Mouse (Mus musculus): ENCODE results near the gene Fads2. TPM values are rescaled to one million over a fixed set of nuclear protein-coding genes. Genes with fewer than 3 reads are reported as not detected.

The Fads2 gene
- polyA plus RNA-seq, 1 experiment from 2014 or later, result 165 TPM

DNA sequence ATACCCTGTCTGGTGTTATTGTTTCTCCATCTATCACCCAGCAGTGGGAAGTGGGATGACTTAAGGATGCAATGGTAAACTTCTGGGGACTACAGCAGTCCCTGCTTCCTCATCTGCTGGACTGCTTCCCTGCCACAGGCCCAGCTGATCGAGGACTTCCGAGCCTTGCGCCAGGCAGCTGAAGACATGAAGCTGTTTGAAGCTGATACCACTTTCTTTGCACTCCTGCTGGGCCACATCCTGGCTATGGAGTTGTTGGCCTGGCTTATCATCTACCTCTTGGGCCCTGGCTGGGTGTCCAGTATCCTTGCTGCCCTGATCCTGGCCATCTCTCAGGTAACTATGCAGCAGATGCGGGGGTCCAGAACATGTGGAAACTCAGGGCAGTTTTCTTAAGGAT, 48.8 kb downstream of the Fads2 start:
- no peaks in the 10 kb centered on the region for H3K4me1 ChIP-seq
- no peaks in the 10 kb centered on the region for H3K27me3 ChIP-seq (replicated peaks)
- 96% methylated on average over 4 of the region's 4 CpGs for WGBS
- H3K9me3 ChIP-seq (replicated peaks), result no peaks in the 10 kb centered on the region
- H3K36me3 ChIP-seq, result peaks cover 43% of the 10 kb centered on the region
- H3K4me3 ChIP-seq (replicated peaks), result no peak overlapping the region
- H3K9ac ChIP-seq (replicated peaks), result no peak overlapping the region
- ATAC-seq (ENCODE audit: low FRiP score), result no peak
- no peak overlapping the region for H3K4me2 ChIP-seq
- no peak overlapping the region for H3K27ac ChIP-seq (replicated peaks)

DNA sequence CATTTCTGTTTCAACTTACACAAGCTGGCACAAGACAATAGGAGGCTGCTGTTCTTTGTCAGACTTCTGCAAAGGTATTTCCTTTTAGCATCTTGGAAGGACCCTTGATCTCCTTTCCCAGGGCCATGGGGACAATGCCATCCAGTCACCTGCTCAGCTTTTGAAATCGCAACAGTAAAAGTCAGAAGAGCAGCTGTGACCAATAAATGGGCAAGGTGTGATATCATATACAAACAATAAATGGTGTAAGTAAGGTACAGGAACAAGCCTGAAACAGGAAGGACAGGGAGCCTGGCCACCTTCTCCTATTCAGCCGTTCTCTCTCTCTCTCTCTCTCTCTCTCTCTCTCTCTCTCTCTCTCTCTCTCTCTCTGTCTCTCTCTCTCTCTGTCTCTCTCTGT, 51.1 kb downstream of the Fads2 start:
- Histone ChIP-seq H3K4me3 (replicated peaks) (no peak overlapping the region), H3K4me1 (peaks cover 5% of the 10 kb centered on the region; the same call in 1 of the 2 replicates), H3K27ac (replicated peaks) (no peak overlapping the region), H3K27me3 (replicated peaks) (no peaks in the 10 kb centered on the region), H3K9ac (replicated peaks) (no peak overlapping the region), H3K4me2 (no peak overlapping the region), H3K36me3 (peaks cover 29% of the 10 kb centered on the region), H3K9me3 (replicated peaks) (no peaks in the 10 kb centered on the region)
- no peak for ATAC-seq (ENCODE audit: low FRiP score)
- 73% methylated on average over 2 of the region's 2 CpGs for WGBS

DNA sequence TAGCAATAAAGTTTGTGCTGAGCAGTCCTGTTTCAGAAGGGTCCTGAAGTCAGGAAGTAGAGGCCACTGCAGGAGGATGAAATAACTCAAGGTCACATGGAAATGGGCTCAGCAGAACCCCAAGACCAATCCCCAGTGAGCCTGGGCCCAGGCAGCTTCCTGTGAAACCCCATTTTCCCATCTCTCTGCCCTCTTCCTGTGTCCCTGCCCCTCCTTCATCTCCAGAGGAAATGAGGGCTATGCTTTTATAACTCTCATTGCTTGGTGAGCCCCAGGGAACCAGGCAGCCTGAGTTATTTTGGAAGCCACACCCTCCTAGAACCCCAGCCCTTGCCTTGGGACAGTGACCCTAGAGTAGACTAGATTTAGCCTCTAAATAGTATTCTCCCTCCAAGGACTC, 52.0 kb downstream of the Fads2 start:
- no peak overlapping the region for H3K4me2 ChIP-seq
- ATAC-seq (ENCODE audit: low FRiP score), result no peak
- peaks cover 5% of the 10 kb centered on the region; the same call in 1 of the 2 replicates for H3K4me1 ChIP-seq
- H3K4me3 ChIP-seq (replicated peaks), result no peak overlapping the region
- no peak overlapping the region; the same call in 1 of the 2 replicates for H3K9ac ChIP-seq (replicated peaks)
- no peaks in the 10 kb centered on the region for H3K27me3 ChIP-seq (replicated peaks)
- H3K27ac ChIP-seq (replicated peaks), result no peak overlapping the region
- no peaks in the 10 kb centered on the region for H3K9me3 ChIP-seq (replicated peaks)
- H3K36me3 ChIP-seq, result peaks cover 20% of the 10 kb centered on the region

DNA sequence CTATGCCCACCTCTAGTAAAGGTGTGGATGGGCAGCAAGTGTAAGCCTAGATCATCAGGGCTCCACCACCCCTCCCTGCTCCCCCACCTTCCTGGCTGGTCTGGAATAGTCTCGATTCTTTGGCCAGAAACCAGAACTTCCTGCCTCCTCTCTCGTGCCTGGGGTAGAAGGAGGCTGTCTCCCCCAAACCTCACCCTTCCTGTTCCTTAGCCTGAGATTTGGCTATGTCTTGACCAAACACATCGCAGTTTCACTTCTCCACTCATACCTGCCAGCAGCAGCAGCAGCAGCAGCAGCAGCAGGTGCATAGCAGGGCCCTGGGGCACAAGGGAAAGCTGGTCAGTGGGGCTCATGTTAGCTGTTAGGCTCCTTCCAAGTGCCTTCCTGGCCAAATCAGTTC, 54.6 kb downstream of the Fads2 start:
- Histone ChIP-seq H3K4me2 (no peak overlapping the region), H3K9ac (replicated peaks) (no peak overlapping the region), H3K36me3 (no peaks in the 10 kb centered on the region), H3K4me1 (peaks cover 23% of the 10 kb centered on the region), H3K27me3 (replicated peaks) (no peaks in the 10 kb centered on the region), H3K4me3 (replicated peaks) (no peak overlapping the region), H3K9me3 (replicated peaks) (no peaks in the 10 kb centered on the region), H3K27ac (replicated peaks) (no peak overlapping the region)
- ATAC-seq (ENCODE audit: low FRiP score), result no peak
- WGBS, result 59% methylated on average over 3 of the region's 3 CpGs

DNA sequence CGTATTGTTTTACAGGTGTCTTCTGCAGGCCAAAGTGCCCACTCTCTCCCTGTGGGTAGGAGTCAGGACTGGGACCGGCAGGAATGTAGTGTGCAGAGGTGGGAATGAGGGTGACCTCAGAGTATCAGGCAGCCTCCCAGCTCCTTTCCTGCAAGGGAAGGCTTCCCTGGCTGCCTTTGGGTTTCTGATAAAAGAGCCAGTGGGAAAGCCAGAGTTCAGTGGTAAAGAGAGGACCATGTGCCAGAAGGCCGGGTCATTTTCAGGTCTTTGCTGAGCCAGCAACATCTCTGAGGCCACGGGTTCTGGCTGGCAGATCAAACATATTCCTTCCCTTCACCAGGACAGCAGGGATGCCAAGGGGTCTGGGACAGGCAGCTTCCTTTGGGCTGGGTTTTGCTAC, 55.2 kb downstream of the Fads2 start:
- H3K27ac ChIP-seq (replicated peaks), result no peak overlapping the region
- H3K4me2 ChIP-seq, result no peak overlapping the region
- H3K4me1 ChIP-seq, result peaks cover 28% of the 10 kb centered on the region
- H3K9ac ChIP-seq (replicated peaks), result no peak overlapping the region
- no peak overlapping the region for H3K4me3 ChIP-seq (replicated peaks)
- H3K36me3 ChIP-seq, result no peaks in the 10 kb centered on the region
- H3K27me3 ChIP-seq (replicated peaks), result no peaks in the 10 kb centered on the region
- WGBS, result 71% methylated on average over 4 of the region's 4 CpGs
- no peaks in the 10 kb centered on the region for H3K9me3 ChIP-seq (replicated peaks)
- ATAC-seq (ENCODE audit: low FRiP score), result no peak

DNA sequence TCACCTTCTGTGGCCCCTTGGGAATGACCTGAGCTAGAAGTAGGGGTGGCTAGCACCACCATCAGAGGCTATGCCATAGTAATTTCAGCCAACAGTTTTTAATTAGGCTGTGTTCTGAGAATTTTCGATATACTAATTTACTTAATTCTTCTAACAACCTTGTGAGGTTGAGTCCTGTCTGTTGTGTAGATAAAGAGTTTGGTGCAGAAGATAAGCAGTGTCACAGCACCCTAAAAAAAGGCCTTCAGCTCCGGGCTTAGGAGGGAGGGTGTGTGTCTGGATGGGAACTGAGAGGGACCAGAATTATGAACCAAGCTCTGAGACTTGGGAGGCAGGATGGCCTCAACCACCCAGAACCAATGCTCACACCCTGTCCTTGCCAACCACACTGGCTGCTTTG, 55.8 kb downstream of the Fads2 start:
- Histone ChIP-seq H3K4me1 (peaks cover 34% of the 10 kb centered on the region), H3K9me3 (replicated peaks) (no peaks in the 10 kb centered on the region), H3K4me2 (no peak overlapping the region), H3K36me3 (no peaks in the 10 kb centered on the region), H3K4me3 (replicated peaks) (no peak overlapping the region), H3K27ac (replicated peaks) (no peak overlapping the region), H3K27me3 (replicated peaks) (no peaks in the 10 kb centered on the region), H3K9ac (replicated peaks) (no peak overlapping the region)
- ATAC-seq (ENCODE audit: low FRiP score), result no peak
- 91% methylated on average over 2 of the region's 2 CpGs for WGBS

DNA sequence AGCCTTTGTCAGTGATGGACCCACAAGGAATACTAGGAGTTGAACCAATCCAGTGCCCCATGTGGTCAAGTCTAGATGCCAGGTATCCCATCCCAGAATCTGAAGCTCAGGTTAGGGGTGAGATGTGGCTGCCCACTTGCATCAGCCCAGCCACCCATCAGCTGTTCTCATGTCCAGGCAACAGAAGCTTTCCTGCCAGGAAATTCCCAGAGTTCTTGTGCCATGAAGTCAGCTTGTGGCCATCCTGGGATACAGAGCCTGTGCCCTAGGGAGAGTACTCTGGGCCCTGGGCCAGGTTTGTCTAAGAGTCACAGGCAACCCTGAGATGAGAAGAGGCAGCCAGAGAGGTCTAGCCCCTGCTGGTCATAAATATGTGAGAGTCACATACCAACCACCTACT, 57.9 kb downstream of the Fads2 start:
- Histone ChIP-seq H3K9me3 (replicated peaks) (no peaks in the 10 kb centered on the region), H3K4me3 (replicated peaks) (no peak overlapping the region), H3K27ac (replicated peaks) (no peak overlapping the region), H3K27me3 (replicated peaks) (no peaks in the 10 kb centered on the region), H3K4me2 (peak overlapping the region; percentile 96), H3K4me1 (peaks cover 39% of the 10 kb centered on the region), H3K9ac (replicated peaks) (no peak overlapping the region), H3K36me3 (no peaks in the 10 kb centered on the region)
- ATAC-seq (ENCODE audit: low FRiP score), result no peak

DNA sequence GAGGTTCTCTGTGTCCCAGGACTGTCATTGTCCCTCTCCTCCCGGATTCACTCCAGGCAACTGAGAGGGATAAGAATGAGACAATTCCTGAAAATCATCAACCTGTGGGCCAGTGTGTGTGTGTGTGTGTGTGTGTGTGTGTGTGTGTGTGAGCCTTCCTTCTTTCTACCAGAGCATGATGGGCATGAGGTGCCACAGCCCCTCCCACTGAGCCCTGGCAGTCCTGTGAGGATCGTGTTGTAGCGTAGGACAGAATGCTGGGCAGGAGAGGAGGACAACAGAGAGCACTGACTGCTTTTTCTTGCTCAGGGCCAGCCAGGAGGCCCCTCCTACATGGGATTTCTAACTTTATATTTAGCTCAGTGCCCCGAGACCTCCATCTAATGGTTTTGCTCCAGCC, 58.7 kb downstream of the Fads2 start:
- H3K27me3 ChIP-seq (replicated peaks), result no peaks in the 10 kb centered on the region
- H3K4me2 ChIP-seq, result peak overlapping the region; percentile 96
- no peak overlapping the region for H3K9ac ChIP-seq (replicated peaks)
- WGBS, result 87% methylated on average over 4 of the region's 4 CpGs
- no peak overlapping the region for H3K27ac ChIP-seq (replicated peaks)
- no peaks in the 10 kb centered on the region for H3K9me3 ChIP-seq (replicated peaks)
- H3K4me1 ChIP-seq, result peaks cover 39% of the 10 kb centered on the region
- ATAC-seq (ENCODE audit: low FRiP score), result no peak
- no peaks in the 10 kb centered on the region for H3K36me3 ChIP-seq
- H3K4me3 ChIP-seq (replicated peaks), result peak overlapping the region; percentile 74

DNA sequence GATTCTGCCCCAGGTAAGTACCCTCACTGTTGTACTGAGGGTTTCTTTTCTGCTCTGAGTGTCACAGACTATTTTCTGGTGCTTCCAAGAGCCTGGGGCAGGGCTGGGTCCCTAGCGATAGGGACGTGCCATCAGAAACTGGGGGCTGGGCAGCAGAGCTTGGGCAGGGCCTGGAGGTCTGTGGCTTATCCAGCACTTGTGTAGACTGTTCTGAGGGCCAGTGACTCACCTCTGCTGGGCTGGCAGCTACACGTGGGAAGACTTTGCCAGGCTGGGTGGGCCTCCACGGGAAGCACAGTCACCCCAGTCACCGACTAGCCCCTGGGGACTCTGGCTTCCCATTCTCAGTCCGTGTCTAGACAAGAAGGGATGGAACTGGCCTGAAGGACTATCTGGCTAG, 59.3 kb downstream of the Fads2 start:
- H3K9ac ChIP-seq (replicated peaks), result peak overlapping the region; percentile 79
- no peaks in the 10 kb centered on the region for H3K9me3 ChIP-seq (replicated peaks)
- peak overlapping the region; percentile 96 for H3K4me2 ChIP-seq
- H3K4me1 ChIP-seq, result peaks cover 39% of the 10 kb centered on the region
- WGBS, result 46% methylated on average over 6 of the region's 6 CpGs
- peak overlapping the region; percentile 69 for H3K27ac ChIP-seq (replicated peaks)
- H3K27me3 ChIP-seq (replicated peaks), result no peaks in the 10 kb centered on the region
- ATAC-seq (ENCODE audit: low FRiP score), result peak; percentile 46
- no peaks in the 10 kb centered on the region for H3K36me3 ChIP-seq
- peak overlapping the region; percentile 74 for H3K4me3 ChIP-seq (replicated peaks)

DNA sequence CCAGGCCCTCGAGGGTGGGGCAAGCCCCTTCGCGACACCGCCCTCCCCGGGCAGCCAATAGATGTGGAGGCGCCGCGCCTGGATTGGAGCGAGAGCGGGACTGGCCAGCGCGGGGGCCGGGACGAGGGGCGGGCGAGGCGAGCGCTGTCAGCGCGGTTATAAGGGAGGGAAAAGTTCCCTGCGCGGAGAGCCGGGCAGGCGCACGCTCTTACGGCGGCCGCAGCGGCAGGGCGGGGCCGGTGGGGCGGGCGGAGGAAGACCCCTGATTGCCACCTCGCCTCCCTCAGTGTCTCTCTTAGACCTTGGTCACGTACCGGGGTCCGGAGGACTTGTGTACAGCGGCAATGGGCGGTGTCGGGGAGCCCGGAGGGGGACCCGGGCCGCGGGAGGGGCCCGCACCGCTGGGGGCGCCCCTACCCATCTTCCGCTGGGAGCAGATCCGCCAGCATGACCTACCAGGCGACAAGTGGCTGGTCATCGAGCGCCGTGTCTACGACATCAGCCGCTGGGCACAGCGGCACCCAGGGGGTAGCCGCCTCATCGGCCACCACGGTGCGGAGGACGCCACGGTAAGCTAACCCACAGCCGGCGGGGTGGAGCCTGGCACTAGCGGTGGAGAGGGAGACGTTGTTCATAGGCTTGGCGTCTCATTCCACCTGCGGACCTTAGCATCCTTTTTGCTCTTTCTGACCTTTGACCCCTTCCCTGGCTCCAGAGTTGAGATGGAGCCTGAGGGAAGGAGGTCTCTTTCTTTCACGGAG, 60.0 kb downstream of the Fads2 start, which contains the start of gene Fads3:
Fads3 (plus strand) TSS at position 182 of the 761 bp plus-strand sequence.
- WGBS, result under 1% methylated on average over 67 of the region's 69 CpGs
- Histone ChIP-seq H3K4me1 (peaks cover 38% of the 10 kb centered on the region), H3K4me3 (replicated peaks) (peak within 1 kb of the TSS; percentile 74), H3K9ac (replicated peaks) (peak within 1 kb of the TSS; percentile 79), H3K27ac (replicated peaks) (peak within 1 kb of the TSS; percentile 69), H3K4me2 (peak within 1 kb of the TSS; percentile 96), H3K27me3 (replicated peaks) (no peaks in the 10 kb centered on the region), H3K9me3 (replicated peaks) (no peaks in the 10 kb centered on the region), H3K36me3 (no peaks in the 10 kb centered on the region)
- ATAC-seq (ENCODE audit: low FRiP score), result peak; percentile 92

DNA sequence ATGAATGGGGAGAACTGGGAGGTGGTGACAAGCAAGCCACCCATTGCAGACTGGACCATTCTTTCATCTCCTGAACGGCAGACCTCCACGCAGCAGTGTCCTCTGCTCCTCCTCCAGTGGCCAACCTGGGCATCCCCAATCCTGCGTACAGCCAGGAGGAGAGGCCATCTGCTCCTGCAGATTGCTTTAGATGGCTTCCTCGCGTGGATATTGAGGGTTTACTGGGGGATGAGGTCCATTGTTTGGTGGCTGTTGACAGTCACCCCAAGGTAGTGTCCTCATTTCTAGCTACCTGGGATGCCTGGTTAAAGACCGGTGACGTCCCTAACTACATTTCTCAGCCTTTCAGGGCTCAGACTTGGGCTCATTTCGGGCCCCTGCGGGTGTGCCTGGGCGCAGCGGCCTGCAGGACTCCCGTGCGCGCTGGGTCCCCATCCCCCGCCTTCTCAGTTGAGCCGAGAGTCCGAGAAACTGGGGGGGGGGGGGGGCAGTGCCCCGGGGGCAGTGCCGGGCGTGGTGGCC, 60.6 kb downstream of the Fads2 start:
- peak overlapping the region; percentile 69 for H3K27ac ChIP-seq (replicated peaks)
- WGBS, result 3% methylated on average over 20 of the region's 20 CpGs
- H3K36me3 ChIP-seq, result no peaks in the 10 kb centered on the region
- peak; percentile 43 for ATAC-seq (ENCODE audit: low FRiP score)
- H3K9ac ChIP-seq (replicated peaks), result peak overlapping the region; percentile 79
- H3K4me3 ChIP-seq (replicated peaks), result peak overlapping the region; percentile 74
- H3K4me1 ChIP-seq, result peaks cover 34% of the 10 kb centered on the region
- no peaks in the 10 kb centered on the region for H3K27me3 ChIP-seq (replicated peaks)
- H3K9me3 ChIP-seq (replicated peaks), result no peaks in the 10 kb centered on the region
- H3K4me2 ChIP-seq, result peak overlapping the region; percentile 96

DNA sequence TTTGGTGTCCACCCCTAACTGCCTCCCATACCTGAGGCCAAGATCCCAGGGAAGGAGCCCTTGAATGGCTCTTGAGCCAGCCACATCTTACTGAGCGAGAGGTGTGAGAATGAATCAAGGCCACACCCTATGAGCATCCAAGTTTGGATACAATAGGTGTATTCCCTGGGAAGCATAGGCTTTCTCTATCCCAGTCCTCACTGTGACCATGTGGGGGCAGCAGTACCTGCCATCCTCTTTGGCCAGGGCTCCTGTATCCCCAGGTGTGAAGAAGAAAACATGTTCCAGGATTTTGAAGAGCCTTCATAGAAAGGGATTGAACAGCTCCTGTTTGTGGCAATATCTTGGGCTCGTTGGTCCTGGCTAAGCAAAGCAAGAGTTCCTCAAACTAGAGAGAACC, 61.9 kb downstream of the Fads2 start:
- no peak overlapping the region for H3K4me3 ChIP-seq (replicated peaks)
- peaks cover 34% of the 10 kb centered on the region for H3K4me1 ChIP-seq
- WGBS, result 91% methylated on average over 2 of the region's 2 CpGs
- H3K4me2 ChIP-seq, result no peak overlapping the region
- no peak overlapping the region for H3K27ac ChIP-seq (replicated peaks)
- no peak overlapping the region for H3K9ac ChIP-seq (replicated peaks)
- no peaks in the 10 kb centered on the region for H3K9me3 ChIP-seq (replicated peaks)
- no peaks in the 10 kb centered on the region for H3K36me3 ChIP-seq
- no peaks in the 10 kb centered on the region for H3K27me3 ChIP-seq (replicated peaks)
- ATAC-seq (ENCODE audit: low FRiP score), result no peak

Data from neural tube, embryonic 15.5 days (tissue).